Mouse (Mus musculus) heart, postnatal 25 days (tissue): ENCODE measurements around the gene H2-Ob. TPM values are rescaled to one million over a fixed set of nuclear protein-coding genes. Genes with fewer than 3 reads are reported as not detected.
A peak's percentile ranks its signal among the peaks of the same experiment; 100 is the strongest.
"Not testable (repeated sequence)": the region's sequence is repeated elsewhere in the genome, so short reads cannot be mapped to it uniquely, and the experiment has no call there.

ENCODE experiments used
- DNase-seq: peaks from one replicate; pipeline ENCODE4 v3.0.0; 2022; ENCODE audit warnings: low spot score
- intact Hi-C: fragments of 180-260 bp; cut with DNase I; formaldehyde crosslinking; loops from one replicate; pipeline ENCODE4 v1.15.1; 2025
- total RNA-seq, 2 experiments: library from RNA; stranded (reverse); gene quantifications; 2 replicates each; pipeline ENCODE4 v1.2.3; 2021

H2-Ob gene
- total RNA-seq, 2 experiments from 2014 or later: 0.70 to 1.5 TPM

GRCm38 (mm10) chr17:34205746-34206176 is 32.9 kb upstream of the H2-Ob start:
- no peak for DNase-seq
- intact Hi-C loops: loop anchor here (2.0 to 10.0 kb wide), 2 partner anchors 17 to 959 kb away; partner anchors contain the start of gene Prrc2a

DNA sequence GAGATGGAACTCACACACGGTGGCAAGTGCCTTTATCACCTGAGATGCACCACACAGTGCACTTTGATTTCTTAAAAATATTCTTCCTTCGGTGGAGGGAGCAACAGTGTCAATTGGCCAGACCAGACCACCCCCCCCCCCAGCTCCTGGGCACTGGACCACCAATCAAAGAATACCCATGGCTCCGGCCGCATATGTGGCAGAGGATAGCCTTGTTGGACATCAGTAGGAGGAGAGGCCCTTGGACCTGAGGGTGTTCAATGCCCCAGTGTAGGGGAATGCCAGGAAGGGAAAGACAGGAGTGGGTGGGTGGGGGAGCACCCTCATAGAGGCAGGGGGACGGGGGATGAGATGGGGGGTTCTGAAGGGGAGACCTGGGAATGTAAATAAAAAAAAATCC is 32.0 kb upstream of the H2-Ob start:
- DNase-seq: no peak
- intact Hi-C loops: loop anchor here (10.0 kb wide), 1 partner anchor 958 kb away; the partner anchor contains the start of gene Prrc2a

GRCm38 (mm10) chr17:34207456-34207855 is 31.2 kb upstream of the H2-Ob start:
- no peak for DNase-seq
- intact Hi-C loops: loop anchor here (10.0 kb wide), 1 partner anchor 957 kb away; the partner anchor contains the start of gene Prrc2a

GRCm38 (mm10) chr17:34207866-34208265 is 30.8 kb upstream of the H2-Ob start:
- intact Hi-C loops: loop anchor here (10.0 kb wide), 1 partner anchor 957 kb away; the partner anchor contains the start of gene Prrc2a
- DNase-seq: no peak

DNA sequence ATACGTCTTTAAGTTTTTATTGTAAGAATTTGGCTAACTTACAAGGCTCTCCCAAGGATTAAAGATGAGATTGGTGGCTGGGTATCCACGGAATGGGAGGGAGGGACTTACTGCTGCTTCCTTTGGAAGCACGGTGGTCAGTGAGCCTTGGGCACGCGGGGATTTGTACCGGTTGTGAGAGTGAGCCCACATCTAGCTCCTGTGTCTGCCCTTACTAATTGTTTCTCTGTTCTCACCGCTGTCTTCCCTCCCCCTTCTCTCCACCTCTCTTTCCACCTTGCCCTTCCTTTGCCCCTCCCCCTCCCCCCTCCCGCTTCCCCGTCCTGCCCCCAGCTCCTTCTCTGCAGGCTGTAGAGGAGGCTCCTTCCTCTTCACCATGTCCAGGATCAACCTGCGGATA is 30.3 kb upstream of the H2-Ob start:
- DNase-seq: no peak
- intact Hi-C loops: loop anchor here (10.0 kb wide), 1 partner anchor 956 kb away; the partner anchor contains the start of gene Prrc2a

DNA sequence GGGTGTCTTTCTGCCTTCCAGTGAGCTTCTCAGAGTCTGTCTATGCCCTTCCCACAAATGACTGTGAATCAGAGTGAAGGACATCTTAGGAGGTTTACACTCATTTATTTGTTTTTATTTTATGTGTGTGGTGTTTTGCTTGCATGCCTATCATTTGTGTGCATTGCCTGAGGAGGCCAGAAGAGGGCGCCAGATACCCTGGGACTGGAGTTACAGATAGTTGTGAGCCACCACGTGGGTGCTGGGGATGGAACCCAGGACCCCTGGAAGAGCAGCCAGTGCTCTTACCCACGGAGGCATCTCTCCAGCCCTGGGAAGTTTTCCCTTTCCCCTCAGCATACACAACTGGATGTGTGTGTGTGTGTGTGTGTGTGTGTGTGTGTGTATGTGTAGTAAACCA is 29.0 kb upstream of the H2-Ob start:
- no peak for DNase-seq
- intact Hi-C loops: loop anchor here (10.0 kb wide), 1 partner anchor 955 kb away; the partner anchor contains the start of gene Prrc2a

- intact Hi-C loops: no loop called here
Measured at GRCm38 (mm10) chr17:34210599-34210998, 28.1 kb upstream of the H2-Ob start.

DNA sequence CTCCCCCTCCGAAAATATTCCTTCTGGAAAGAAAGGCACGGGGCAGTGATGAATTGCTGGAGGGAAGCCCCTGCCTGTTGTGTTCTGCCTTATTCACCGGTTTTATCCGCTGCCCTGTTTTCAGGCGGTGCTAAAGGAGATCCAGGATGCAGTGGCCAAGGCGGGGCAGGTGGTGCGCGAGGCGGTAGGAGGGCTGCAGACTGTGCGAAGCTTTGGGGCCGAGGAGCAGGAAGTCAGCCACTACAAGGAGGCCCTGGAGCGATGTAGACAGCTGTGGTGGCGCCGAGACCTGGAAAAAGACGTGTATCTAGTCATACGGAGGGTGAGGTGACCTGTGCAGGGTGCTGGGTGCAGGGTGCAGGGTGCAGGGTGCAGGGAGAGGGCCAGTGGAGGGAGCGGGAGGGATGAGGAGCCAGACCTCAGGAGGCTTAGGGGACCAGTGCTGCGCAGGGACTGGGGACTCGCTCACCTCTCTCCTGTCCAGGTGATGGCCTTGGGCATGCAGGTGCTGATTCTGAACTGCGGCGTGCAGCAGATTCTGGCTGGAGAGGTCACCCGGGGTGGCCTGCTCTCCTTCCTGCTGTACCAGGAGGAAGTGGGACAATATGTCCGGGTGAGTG is 26.8 kb upstream of the H2-Ob start:
- no peak for DNase-seq
- intact Hi-C loops: no loop called here

More at GRCm38 (mm10) chr17:34210599-34210998, 28.1 kb upstream of the H2-Ob start:
- no peak for DNase-seq

DNA sequence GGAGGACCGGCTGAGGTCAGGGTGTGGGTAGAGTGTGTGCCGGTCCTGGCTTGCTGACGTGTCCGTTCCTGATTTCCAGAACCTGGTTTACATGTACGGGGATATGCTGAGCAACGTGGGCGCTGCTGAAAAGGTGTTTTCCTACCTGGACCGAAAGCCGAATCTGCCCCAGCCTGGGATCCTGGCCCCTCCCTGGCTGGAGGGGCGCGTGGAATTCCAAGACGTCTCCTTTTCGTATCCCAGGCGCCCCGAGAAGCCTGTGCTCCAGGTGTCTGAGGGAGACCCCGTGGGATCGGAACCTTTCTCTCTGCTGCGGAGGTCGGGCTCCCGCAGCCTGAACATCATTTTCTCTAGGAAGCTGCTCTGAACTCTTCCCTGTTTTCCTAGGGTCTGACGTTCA is 24.8 kb upstream of the H2-Ob start:
- DNase-seq: no peak

GRCm38 (mm10) chr17:34215176-34215575 is 23.5 kb upstream of the H2-Ob start:
- intact Hi-C loops: no loop called here
- no peak for DNase-seq

More for the DNA sequence above, 24.8 kb upstream of the H2-Ob start:
- intact Hi-C loops: no loop called here

GRCm38 (mm10) chr17:34217216-34217928 is 21.3 kb upstream of the H2-Ob start:
- intact Hi-C loops: no loop called here
- no peak for DNase-seq

DNA sequence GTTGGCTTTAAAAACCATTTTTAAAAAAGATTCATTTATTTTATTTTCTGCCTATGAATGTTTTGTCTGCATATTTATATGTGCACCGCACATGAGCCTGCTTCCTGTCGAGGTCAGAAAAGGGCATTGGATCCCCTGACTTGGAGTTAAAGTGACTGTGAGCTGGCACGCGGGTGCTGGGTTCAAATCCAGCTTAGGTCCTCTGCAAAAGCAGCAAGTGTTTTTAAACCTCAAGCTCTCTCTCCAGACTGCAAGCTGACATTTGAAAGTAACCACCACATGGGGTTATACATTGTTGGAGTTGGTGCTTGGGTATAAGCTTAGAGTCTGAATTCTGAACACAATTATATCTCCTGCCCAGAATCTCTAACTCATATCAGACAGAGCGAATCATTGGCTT is 20.7 kb upstream of the H2-Ob start:
- intact Hi-C loops: no loop called here
- no peak for DNase-seq

DNA sequence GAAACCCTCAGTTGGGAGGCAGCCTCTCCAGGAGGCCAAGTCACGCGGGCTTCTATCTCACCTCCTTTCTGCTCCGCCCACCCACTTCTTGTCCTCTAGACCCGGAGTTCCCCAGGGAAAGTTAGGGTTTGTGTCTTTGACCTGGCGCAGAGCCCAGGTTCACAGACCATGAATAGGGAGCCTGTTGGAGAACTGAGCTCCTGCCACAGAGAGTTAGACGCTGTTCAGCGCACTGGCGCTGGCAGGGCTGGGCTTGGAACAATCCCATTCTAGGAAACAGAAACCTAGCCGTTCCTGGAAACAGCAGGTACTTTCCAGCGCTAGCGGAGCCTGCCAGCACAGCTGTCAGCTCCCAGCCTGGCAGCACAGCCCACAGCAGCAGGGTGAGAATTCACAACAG is 20.0 kb upstream of the H2-Ob start:
- DNase-seq: peak; percentile 71
- intact Hi-C loops: no loop called here

GRCm38 (mm10) chr17:34219096-34219495 is 19.6 kb upstream of the H2-Ob start:
- DNase-seq, intact Hi-C loops: not testable (repeated sequence)

- peak; percentile 19 for DNase-seq
- intact Hi-C loops: not testable (repeated sequence)
Measured at GRCm38 (mm10) chr17:34219801-34220200, 18.9 kb upstream of the H2-Ob start.

- DNase-seq: peak; percentile 10
- intact Hi-C loops: not testable (repeated sequence)
Measured at GRCm38 (mm10) chr17:34220401-34220800, 18.3 kb upstream of the H2-Ob start.

DNA sequence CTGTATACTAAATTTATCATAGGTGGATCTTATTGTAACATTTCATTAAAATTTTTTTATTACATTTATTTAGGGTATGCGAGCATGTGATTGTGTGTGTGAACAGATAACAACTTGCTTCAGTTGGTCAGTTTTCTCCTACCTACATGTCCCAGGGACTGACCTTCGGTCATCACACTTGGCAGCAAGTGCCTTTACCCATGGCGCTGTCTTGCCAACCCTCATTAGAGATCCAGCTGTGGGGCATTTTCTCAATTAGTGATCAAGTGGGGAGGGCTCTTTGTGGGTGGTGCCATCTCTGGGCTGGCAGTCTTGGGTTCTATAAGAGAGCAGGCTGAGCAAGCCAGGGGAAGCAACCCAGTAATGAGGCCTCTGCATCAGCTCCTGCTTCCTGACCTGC is 13.9 kb upstream of the H2-Ob start:
- intact Hi-C loops: no loop called here
- no peak for DNase-seq

DNA sequence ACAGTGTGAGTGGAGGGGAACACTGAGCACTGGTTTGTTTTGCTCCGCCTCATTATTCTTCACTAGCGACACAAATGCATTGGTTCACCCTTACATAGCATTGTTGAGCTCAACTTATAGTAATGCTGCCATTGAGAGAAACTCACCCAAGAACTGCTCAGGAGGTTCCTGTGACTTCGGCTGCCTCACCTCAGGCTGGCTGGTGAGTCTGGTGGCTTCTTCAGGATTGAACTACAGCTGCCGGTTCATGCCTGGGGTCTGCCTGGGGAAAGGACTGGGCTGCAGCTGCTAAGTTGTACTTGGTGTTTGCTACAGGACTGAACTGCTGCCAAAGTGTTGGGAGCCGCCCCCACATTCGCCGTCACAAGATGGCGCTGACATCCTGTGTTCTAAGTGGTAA is 13.3 kb upstream of the H2-Ob start:
- no peak for DNase-seq
- intact Hi-C loops: no loop called here

DNA sequence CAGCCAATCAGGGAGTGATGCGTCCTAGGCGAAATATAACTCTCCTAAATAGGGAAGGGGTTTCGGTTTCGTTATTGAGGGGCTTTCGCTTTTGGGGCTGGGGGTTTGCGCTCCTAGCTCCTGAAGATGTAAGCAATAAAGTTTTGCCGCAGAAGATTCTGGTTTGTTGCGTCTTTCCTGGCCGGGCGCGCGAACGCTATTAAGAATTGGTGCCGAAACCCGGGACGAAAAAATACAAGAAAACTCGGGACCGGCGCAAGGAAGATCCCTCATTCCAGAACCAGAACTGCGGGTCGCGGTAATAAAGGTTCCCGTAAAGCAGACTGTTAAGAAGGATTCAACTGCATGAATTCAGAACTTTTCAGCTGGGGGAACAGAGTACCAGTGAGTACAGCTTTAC is 12.8 kb upstream of the H2-Ob start:
- intact Hi-C loops, DNase-seq: not testable (repeated sequence)

DNA sequence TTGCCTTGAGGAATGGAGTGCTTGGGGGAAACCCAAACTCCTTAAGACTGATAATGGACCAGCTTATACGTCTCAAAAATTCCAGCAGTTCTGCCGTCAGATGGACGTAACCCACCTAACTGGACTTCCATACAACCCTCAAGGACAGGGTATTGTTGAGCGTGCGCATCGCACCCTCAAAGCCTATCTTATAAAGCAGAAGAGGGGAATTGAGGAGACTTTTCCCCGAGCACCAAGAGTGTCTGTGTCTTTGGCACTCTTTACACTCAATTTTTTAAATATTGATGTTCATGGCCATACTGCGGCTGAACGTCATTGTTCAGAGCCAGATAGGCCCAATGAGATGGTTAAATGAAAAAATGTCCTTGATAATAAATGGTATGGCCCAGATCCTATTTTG is 7.7 kb upstream of the H2-Ob start:
- peak; percentile 24 for DNase-seq
- intact Hi-C loops: not testable (repeated sequence)

- DNase-seq, intact Hi-C loops: not testable (repeated sequence)
Measured at GRCm38 (mm10) chr17:34232021-34232420, 6.7 kb upstream of the H2-Ob start.
